Mouse (Mus musculus) stomach, embryonic 14.5 days (tissue): ENCODE results near the gene Pheta2. TPM values are rescaled to one million over a fixed set of nuclear protein-coding genes. Genes with fewer than 3 reads are reported as not detected.

Experiments
- ATAC-seq: fragments of 200-750 bp; cut with Nextera tagmentation; 2 replicates; pipeline ENCODE4 v1.8.0; 2017; ENCODE audit warnings: low read depth, moderate TSS enrichment; ENCODE audit not compliant: insufficient number of reproducible peaks, insufficient read depth, low FRiP score
- H3K27ac ChIP-seq: fragments of 300-500 bp; sonication (generic); 2 replicates; pipeline ENCODE4 v1.5.1; 2014; ENCODE audit warnings: mild to moderate bottlenecking, low read length, moderate library complexity, mixed read lengths
- H3K27me3 ChIP-seq: fragments of 300-500 bp; sonication (generic); 2 replicates; pipeline ENCODE4 v1.6.1; 2014; ENCODE audit warnings: low read length, control low read depth, mixed read lengths; ENCODE audit not compliant: control insufficient read depth, insufficient read depth
- H3K36me3 ChIP-seq: fragments of 300-500 bp; sonication (generic); 2 replicates; pipeline ENCODE4 v1.6.1; 2014; ENCODE audit warnings: mild to moderate bottlenecking, control low read depth, low read length, moderate library complexity, mixed read lengths; ENCODE audit not compliant: control insufficient read depth, insufficient read depth
- H3K4me1 ChIP-seq: fragments of 300-500 bp; sonication (generic); 2 replicates; pipeline ENCODE4 v1.6.1; 2014; ENCODE audit warnings: low read length, control low read depth, mixed read lengths; ENCODE audit not compliant: control insufficient read depth, insufficient read depth
- H3K4me2 ChIP-seq: fragments of 300-500 bp; sonication (generic); replicated peaks from 2 replicates; pipeline ENCODE4 v1.6.1; 2014; ENCODE audit warnings: low read depth, low read length, control low read depth
- H3K4me3 ChIP-seq: fragments of 300-500 bp; sonication (generic); 2 replicates; pipeline ENCODE4 v1.5.1; 2014; ENCODE audit warnings: low read depth, low read length, control low read depth
- H3K9ac ChIP-seq: fragments of 300-500 bp; sonication (generic); replicated peaks from 2 replicates; pipeline ENCODE4 v1.6.1; 2014; ENCODE audit warnings: low read depth, mild to moderate bottlenecking, control low read depth, low read length, moderate library complexity, mixed read lengths
- H3K9me3 ChIP-seq: fragments of 300-500 bp; sonication (generic); 2 replicates; pipeline ENCODE4 v1.6.1; 2016; ENCODE audit warnings: low read depth, low read length, control low read depth; ENCODE audit not compliant: control insufficient read depth
- WGBS: fragments of 180-500 bp; shearing (Covaris S2); extraction: QIAGEN DNeasy Blood & Tissue Kit; methylation state at CpG from one replicate; pipeline ENCODE4 v1.1.7; 2014; 5-methylcytosine and 5-hydroxymethylcytosine counted together
- polyA plus RNA-seq: library from polyadenylated mRNA; unstranded; fragments of >200 nt; fragmentation: Nextera tagmentation; extraction: Ambion mirVana; gene quantifications from 2 replicates; pipeline ENCODE4 v1.2.1, GENCODE M21; 2014

The Pheta2 gene
- polyA plus RNA-seq, 1 experiment from 2014 or later = 15.2 TPM

DNA sequence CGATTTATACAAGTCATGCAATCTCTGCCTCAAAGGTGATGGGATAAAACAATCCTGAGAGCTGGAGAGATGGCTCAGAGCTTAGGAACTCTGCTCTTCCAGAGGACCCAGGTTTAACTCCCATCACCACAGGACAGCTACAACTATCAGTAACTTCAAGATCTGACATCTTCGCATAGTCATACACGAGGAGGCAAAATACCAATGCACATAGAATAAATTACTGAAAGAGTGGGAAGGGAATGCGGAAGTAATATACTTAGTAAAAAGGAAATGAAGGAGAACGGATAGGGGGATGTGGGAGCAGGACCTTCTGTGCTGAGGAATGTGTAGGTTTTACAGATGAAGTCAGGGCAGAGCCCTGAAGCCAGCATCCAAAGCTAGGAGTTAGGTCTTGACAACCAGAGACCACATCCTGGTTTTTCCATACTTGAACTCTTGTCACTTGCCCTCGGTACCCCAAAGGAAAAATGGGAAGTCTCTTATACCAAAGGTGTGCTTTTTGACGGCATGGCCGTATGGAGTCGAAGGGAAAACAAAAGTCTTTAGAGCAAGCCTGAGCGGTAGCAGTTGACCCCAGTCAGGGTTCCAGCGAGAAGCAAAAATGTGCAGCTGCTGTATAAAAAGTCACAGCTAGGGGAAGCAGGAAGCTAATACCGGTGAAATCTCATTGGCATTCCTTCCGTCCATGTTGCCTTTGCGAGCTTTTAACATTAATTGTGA, 8.0 kb downstream of the Pheta2 start:
- WGBS = 45% methylated on average over 14 of the region's 14 CpGs
- H3K9ac ChIP-seq = peak overlapping the region; percentile 4
- peak overlapping the region; percentile 45 for H3K4me3 ChIP-seq
- no peak for ATAC-seq
- H3K27me3 ChIP-seq = no peaks in the 10 kb centered on the region
- H3K36me3 ChIP-seq = peaks cover 26% of the 10 kb centered on the region
- peak overlapping the region; percentile 77 for H3K4me2 ChIP-seq
- H3K9me3 ChIP-seq = no peaks in the 10 kb centered on the region
- H3K27ac ChIP-seq = peak overlapping the region; percentile 62; the same call in 1 of the 2 replicates
- H3K4me1 ChIP-seq = peaks cover 14% of the 10 kb centered on the region

DNA sequence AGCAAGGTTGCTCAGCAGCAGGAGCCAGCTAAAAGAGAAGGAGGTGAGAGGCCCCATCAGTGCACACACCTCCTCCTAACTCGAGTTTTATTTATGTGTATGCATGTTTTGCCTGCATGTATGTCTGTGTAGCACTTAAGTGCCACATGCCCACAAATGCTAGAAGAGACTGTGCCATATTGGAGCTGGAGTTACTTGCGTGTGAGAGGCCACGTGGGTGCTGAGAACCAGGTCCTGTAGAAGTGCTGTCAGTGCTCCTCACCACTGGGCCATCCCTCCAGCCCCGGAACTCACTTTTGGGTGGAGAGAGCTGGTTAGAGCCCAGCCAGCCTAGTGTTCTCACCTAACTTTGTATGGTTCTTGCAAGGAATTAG, 8.5 kb downstream of the Pheta2 start:
- no peaks in the 10 kb centered on the region for H3K27me3 ChIP-seq
- no peaks in the 10 kb centered on the region for H3K9me3 ChIP-seq
- 78% methylated on average over 4 of the region's 4 CpGs for WGBS
- H3K4me1 ChIP-seq = peaks cover 11% of the 10 kb centered on the region; the same call in 1 of the 2 replicates
- peak overlapping the region; percentile 4; the same call in 1 of the 2 replicates for H3K9ac ChIP-seq
- peaks cover 26% of the 10 kb centered on the region for H3K36me3 ChIP-seq
- H3K4me3 ChIP-seq = peak overlapping the region; percentile 45
- peak overlapping the region; percentile 77 for H3K4me2 ChIP-seq
- no peak overlapping the region; the same call in 1 of the 2 replicates for H3K27ac ChIP-seq
- no peak for ATAC-seq

DNA sequence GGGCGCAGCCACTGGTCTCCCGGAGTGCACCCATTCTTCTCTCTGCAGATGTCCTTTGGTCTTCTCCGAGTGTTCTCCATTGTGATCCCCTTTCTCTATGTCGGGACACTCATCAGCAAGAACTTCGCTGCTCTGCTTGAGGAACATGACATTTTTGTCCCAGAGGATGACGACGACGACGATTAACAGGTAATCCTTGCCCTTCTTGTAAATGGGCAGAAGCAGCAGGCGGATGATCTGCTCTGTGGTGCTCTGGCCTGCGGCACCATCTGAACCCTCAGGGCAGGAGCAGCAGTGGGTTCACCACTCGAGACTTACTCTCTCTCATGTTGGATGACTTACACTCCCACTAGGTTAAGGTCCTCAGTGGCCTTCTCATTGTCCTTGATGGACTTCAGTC, 9.1 kb downstream of the Pheta2 start:
- H3K4me3 ChIP-seq = no peak overlapping the region
- H3K4me2 ChIP-seq = no peak overlapping the region
- peaks cover 26% of the 10 kb centered on the region for H3K36me3 ChIP-seq
- ATAC-seq = no peak
- no peak overlapping the region for H3K27ac ChIP-seq
- H3K9me3 ChIP-seq = no peaks in the 10 kb centered on the region
- WGBS = 94% methylated on average over 12 of the region's 12 CpGs
- peaks cover 11% of the 10 kb centered on the region; the same call in 1 of the 2 replicates for H3K4me1 ChIP-seq
- H3K9ac ChIP-seq = no peak overlapping the region
- no peaks in the 10 kb centered on the region for H3K27me3 ChIP-seq

DNA sequence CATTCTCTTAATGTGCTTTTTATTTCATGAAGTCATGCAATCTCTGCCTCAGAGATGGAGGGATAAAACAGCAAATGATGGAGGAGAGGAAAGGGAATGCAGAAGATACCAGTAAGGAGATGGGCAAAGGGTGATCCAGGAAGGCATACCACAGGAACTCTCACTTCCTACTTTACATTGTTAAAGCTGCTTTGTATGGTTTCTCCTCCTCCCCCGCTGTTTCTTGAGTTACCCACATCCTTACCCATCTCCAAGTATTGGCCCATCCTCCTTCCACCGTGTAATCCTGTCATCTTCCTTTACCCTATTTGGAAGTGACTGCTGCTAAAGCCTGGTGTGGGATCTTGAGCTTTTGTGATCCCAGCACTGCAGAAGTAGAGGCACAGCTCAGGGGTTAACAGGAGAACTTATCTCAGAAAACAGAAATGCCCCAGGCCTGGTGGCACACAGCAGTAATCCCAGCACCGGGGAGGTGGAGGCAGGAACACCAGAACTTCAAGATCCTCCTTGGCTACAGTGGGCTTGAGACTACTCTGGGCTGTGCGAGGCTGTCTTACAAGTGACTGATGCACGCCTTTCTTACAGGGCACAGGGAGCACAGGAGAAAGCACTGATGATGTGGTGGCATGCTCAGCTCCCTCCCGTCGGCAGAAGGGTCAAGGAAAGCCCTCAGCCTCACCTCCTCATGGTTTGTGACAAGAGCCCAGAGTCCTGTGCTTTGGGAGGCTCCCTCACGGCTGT, 9.7 kb downstream of the Pheta2 start:
- Histone ChIP-seq H3K4me1 (peaks cover 16% of the 10 kb centered on the region; the same call in 1 of the 2 replicates), H3K27ac (no peak overlapping the region), H3K27me3 (no peaks in the 10 kb centered on the region), H3K4me3 (no peak overlapping the region), H3K36me3 (peaks cover 26% of the 10 kb centered on the region), H3K9ac (no peak overlapping the region), H3K4me2 (no peak overlapping the region), H3K9me3 (no peaks in the 10 kb centered on the region)
- 80% methylated on average over 8 of the region's 8 CpGs for WGBS
- ATAC-seq = no peak

DNA sequence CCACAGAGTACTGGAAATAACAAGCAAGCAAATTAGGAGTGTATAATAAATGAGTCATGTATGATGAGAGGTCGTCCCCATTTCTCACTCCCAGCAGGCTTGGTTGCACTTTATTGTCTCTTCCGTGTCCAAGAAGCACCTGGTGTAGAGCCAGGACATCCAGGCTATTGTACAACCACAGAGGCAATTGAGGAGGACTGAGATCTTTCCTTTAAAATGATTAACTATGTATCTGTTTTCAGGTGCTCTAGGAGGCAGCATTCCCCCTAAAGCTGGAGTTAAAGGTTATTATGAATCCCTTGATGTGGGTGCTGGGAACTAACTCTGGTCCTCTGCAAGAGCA, 10.2 kb downstream of the Pheta2 start:
- 78% methylated on average over 2 of the region's 2 CpGs for WGBS
- Histone ChIP-seq H3K4me2 (no peak overlapping the region), H3K4me3 (no peak overlapping the region), H3K9ac (no peak overlapping the region), H3K9me3 (no peaks in the 10 kb centered on the region), H3K27me3 (no peaks in the 10 kb centered on the region), H3K27ac (no peak overlapping the region), H3K36me3 (peaks cover 26% of the 10 kb centered on the region), H3K4me1 (peaks cover 16% of the 10 kb centered on the region; the same call in 1 of the 2 replicates)
- no peak for ATAC-seq

DNA sequence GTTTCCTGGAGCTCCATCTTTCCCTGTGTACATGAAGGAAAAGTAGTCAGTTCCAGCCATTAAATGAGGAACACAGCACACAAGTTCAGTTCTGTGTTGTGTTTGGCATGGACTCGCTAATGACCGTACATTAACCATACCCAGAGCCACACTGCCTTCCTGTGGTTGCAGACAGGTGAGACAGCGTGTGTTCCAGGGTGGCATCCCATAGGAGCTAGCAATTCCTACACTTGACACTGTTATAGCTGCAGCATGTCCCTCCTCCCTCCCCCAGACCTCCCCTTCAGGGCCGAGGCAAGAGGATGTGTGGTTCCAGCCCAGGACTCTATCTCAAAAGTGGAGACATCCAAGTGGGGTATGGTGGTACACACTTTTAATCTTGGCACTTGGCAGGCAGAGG, 11.6 kb downstream of the Pheta2 start:
- H3K36me3 ChIP-seq = peaks cover 26% of the 10 kb centered on the region
- H3K27ac ChIP-seq = no peak overlapping the region
- ATAC-seq = no peak
- no peak overlapping the region for H3K4me2 ChIP-seq
- H3K9ac ChIP-seq = no peak overlapping the region
- peaks cover 19% of the 10 kb centered on the region; the same call in 1 of the 2 replicates for H3K4me1 ChIP-seq
- WGBS = 83% methylated on average over 4 of the region's 4 CpGs
- H3K4me3 ChIP-seq = no peak overlapping the region
- H3K27me3 ChIP-seq = no peaks in the 10 kb centered on the region
- no peaks in the 10 kb centered on the region for H3K9me3 ChIP-seq

DNA sequence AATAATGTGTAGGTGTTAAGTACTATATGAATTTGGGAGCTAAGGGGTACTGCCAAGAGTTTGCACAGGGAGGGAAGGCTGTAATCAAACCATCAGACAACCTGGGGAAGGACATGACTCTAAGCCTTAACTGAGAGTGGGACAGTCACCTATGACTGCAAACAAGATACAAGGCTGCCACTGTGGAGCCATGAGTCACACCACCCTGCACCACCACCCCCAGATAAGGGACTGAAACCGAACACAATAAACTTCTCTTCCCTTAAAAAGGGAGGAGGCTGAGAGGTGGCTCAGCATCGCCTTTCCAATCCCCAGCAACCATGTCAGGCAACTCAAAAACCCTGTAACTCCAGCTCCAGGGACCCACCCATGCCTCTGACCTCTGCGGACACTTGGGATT, 12.7 kb downstream of the Pheta2 start:
- H3K4me2 ChIP-seq = no peak overlapping the region
- peaks cover 19% of the 10 kb centered on the region; the same call in 1 of the 2 replicates for H3K4me1 ChIP-seq
- 55% methylated on average over 3 of the region's 3 CpGs for WGBS
- no peak overlapping the region for H3K9ac ChIP-seq
- H3K27ac ChIP-seq = no peak overlapping the region
- no peak for ATAC-seq
- no peaks in the 10 kb centered on the region for H3K27me3 ChIP-seq
- H3K4me3 ChIP-seq = no peak overlapping the region; the same call in 1 of the 2 replicates
- no peaks in the 10 kb centered on the region for H3K9me3 ChIP-seq
- peaks cover 26% of the 10 kb centered on the region for H3K36me3 ChIP-seq

DNA sequence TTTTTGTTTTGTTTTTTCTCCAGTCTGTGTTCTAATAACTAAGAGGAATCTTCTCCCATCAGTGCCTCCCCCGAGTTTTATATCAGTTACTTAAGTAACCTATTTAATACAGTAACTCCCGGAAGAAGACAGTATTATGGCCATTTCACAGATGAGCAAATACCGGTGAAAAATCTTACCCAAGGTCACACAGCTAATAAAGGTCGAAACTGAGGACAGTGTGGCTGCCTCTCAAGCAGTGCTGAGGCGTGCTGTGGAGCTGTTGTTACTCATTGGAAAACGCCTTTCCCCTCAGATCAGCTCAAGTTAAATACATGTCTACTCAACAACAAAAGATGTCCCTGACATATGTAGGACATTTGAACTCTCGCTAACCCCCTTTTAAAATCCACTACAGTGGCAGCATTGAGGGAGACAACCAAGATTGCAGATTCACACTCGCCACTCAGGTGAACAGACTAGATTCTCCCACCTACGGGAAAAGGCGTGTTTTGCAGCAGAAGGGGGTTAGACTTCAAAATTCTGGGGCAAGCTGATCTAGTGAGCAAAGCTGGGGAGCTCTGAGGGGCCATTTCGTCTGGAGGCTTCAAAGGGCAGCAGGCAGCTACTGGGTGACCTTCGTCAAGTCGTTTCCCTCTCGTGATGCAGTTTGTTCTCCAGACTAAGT, 14.5 kb downstream of the Pheta2 start:
- no peak for ATAC-seq
- H3K27ac ChIP-seq = no peak overlapping the region
- peaks cover 25% of the 10 kb centered on the region for H3K36me3 ChIP-seq
- 26% methylated on average over 14 of the region's 14 CpGs for WGBS
- peaks cover 10% of the 10 kb centered on the region; the same call in 1 of the 2 replicates for H3K4me1 ChIP-seq
- peak overlapping the region; percentile 58 for H3K4me3 ChIP-seq
- peak overlapping the region; percentile 57 for H3K9ac ChIP-seq
- H3K9me3 ChIP-seq = no peaks in the 10 kb centered on the region
- no peaks in the 10 kb centered on the region for H3K27me3 ChIP-seq
- peak overlapping the region; percentile 68 for H3K4me2 ChIP-seq
